Mouse (Mus musculus): ENCODE results near the gene Ssr1. TPM values are rescaled to one million over a fixed set of nuclear protein-coding genes. Genes with fewer than 3 reads are reported as not detected.

Gene Ssr1
- polyA plus RNA-seq, 1 experiment from 2014 or later = 135 TPM

DNA sequence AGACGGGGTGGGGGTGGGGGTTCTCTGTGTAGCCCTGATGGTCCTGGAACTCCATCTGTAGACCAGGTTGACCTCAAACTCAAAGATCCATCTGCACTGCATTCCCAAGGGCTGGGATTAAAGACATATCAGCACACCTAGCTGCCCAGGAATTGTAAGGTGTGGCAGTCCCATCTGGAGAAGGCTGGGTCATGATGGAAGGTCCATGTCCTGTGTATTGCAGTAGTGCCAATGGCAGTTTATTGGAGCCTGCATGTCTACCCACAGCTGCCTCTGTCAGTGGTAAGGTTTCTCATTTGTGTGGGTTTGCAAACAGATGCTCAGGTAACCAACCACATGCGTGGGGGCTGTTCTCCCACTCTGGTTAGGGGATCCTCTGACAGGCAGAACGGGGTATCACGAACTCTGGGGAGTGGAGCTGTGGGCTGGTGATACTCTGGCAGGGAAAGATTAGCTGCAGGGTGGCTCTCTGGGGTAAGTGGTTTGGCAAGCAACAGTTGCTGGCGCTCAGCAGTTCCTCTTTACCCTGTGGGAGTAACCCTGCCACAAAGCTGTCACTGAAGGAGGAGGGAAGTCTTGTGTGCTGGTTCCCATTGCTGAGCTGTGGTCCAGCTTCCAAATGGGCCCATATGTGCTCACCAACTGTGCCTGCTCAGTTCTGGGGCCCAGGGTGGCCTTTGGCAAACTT lies 15.8 kb upstream of the Ssr1 start:
- H3K27me3 ChIP-seq = no peaks in the 10 kb centered on the region
- no peaks in the 10 kb centered on the region for H3K36me3 ChIP-seq
- H3K27ac ChIP-seq = no peak overlapping the region
- H3K9me3 ChIP-seq = no peaks in the 10 kb centered on the region
- H3K4me2 ChIP-seq (replicated peaks) = no peak overlapping the region
- H3K4me1 ChIP-seq = no peaks in the 10 kb centered on the region
- 84% methylated on average over 5 of the region's 5 CpGs for WGBS
- no peak overlapping the region for H3K9ac ChIP-seq
- ATAC-seq (ENCODE audit: insufficient number of reproducible peaks, insufficient read depth, low FRiP score, low TSS enrichment) = no peak
- no peak overlapping the region for H3K4me3 ChIP-seq

DNA sequence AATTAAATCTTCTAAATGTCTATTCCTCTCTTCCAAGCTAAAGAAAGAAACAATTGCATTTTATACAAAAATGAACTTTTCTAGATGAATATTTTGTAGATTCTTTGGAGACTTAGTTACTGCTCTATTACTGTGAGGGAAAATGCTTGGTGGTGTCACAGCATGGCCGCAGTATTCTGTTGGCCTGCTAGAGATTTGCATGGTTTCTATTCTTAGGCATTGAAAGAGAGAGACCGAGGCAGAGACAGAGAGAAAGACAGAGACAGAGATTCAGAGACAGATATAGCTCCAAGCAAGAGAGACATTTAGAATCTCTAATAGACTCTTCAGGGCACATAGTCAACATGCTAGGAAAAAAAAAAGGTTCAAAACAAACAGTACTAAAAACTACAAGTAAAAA lies 14.0 kb upstream of the Ssr1 start:
- no peaks in the 10 kb centered on the region for H3K27me3 ChIP-seq
- no peak overlapping the region for H3K27ac ChIP-seq
- no peak overlapping the region for H3K9ac ChIP-seq
- H3K4me1 ChIP-seq = no peaks in the 10 kb centered on the region
- no peak overlapping the region for H3K4me3 ChIP-seq
- no peaks in the 10 kb centered on the region for H3K9me3 ChIP-seq
- ATAC-seq (ENCODE audit: insufficient number of reproducible peaks, insufficient read depth, low FRiP score, low TSS enrichment) = no peak
- 84% methylated on average over 2 of the region's 2 CpGs for WGBS
- no peak overlapping the region for H3K4me2 ChIP-seq (replicated peaks)
- no peaks in the 10 kb centered on the region for H3K36me3 ChIP-seq

GRCm38 (mm10) chr13:38002461-38002860 lies 8.4 kb upstream of the Ssr1 start:
- no peak for ATAC-seq (ENCODE audit: insufficient number of reproducible peaks, insufficient read depth, low FRiP score, low TSS enrichment)
- Histone ChIP-seq H3K27me3 (0 out of 2 replicates have a peak, but pooled peaks cover 2% of the 10 kb centered on the region), H3K4me2 (replicated peaks) (no peak overlapping the region), H3K4me3 (no peak overlapping the region), H3K9me3 (no peaks in the 10 kb centered on the region), H3K9ac (no peak overlapping the region), H3K4me1 (no peaks in the 10 kb centered on the region), H3K36me3 (no peaks in the 10 kb centered on the region), H3K27ac (no peak overlapping the region)
- WGBS = 41% methylated on average over 1 of the region's 1 CpGs

GRCm38 (mm10) chr13:37999713-38000112 lies 5.7 kb upstream of the Ssr1 start:
- H3K4me1 ChIP-seq = no peaks in the 10 kb centered on the region
- 80% methylated on average over 3 of the region's 3 CpGs for WGBS
- no peak overlapping the region for H3K4me3 ChIP-seq
- no peak for ATAC-seq (ENCODE audit: insufficient number of reproducible peaks, insufficient read depth, low FRiP score, low TSS enrichment)
- no peak overlapping the region for H3K9ac ChIP-seq
- H3K36me3 ChIP-seq = no peaks in the 10 kb centered on the region
- no peaks in the 10 kb centered on the region for H3K9me3 ChIP-seq
- H3K4me2 ChIP-seq (replicated peaks) = no peak overlapping the region
- H3K27ac ChIP-seq = no peak overlapping the region
- 0 out of 2 replicates have a peak, but pooled peaks cover 2% of the 10 kb centered on the region for H3K27me3 ChIP-seq

- Histone ChIP-seq H3K4me3 (peak overlapping the region; percentile 93), H3K27me3 (0 out of 2 replicates have a peak, but pooled peaks cover 2% of the 10 kb centered on the region), H3K36me3 (peaks cover 19% of the 10 kb centered on the region), H3K9ac (peak overlapping the region; percentile 97; the same call in 1 of the 2 replicates), H3K27ac (peak overlapping the region; percentile 95), H3K9me3 (no peaks in the 10 kb centered on the region), H3K4me2 (replicated peaks) (peak overlapping the region; percentile 45), H3K4me1 (0 out of 2 replicates have a peak, but pooled peaks cover 2% of the 10 kb centered on the region)
- peak; percentile 55 for ATAC-seq (ENCODE audit: insufficient number of reproducible peaks, insufficient read depth, low FRiP score, low TSS enrichment)
- WGBS = 24% methylated on average over 7 of the region's 7 CpGs
These were observed 360 bp upstream of the Ssr1 start for GRCm38 (mm10) chr13:37994405-37994749.

GRCm38 (mm10) chr13:37993376-37993703 lies 677 bp downstream of the Ssr1 start:
- Histone ChIP-seq H3K4me1 (0 out of 2 replicates have a peak, but pooled peaks cover 2% of the 10 kb centered on the region), H3K9ac (peak overlapping the region; percentile 97), H3K4me3 (peak overlapping the region; percentile 93), H3K27me3 (0 out of 2 replicates have a peak, but pooled peaks cover 2% of the 10 kb centered on the region), H3K36me3 (peaks cover 30% of the 10 kb centered on the region), H3K9me3 (no peaks in the 10 kb centered on the region), H3K4me2 (replicated peaks) (peak overlapping the region; percentile 73), H3K27ac (peak overlapping the region; percentile 95)
- 1% methylated on average over 17 of the region's 17 CpGs for whole genome bisulfite sequencing
- ATAC-seq (ENCODE audit: insufficient number of reproducible peaks, insufficient read depth, low FRiP score, low TSS enrichment) = peak; percentile 30; the same call in 1 of the 2 replicates

DNA sequence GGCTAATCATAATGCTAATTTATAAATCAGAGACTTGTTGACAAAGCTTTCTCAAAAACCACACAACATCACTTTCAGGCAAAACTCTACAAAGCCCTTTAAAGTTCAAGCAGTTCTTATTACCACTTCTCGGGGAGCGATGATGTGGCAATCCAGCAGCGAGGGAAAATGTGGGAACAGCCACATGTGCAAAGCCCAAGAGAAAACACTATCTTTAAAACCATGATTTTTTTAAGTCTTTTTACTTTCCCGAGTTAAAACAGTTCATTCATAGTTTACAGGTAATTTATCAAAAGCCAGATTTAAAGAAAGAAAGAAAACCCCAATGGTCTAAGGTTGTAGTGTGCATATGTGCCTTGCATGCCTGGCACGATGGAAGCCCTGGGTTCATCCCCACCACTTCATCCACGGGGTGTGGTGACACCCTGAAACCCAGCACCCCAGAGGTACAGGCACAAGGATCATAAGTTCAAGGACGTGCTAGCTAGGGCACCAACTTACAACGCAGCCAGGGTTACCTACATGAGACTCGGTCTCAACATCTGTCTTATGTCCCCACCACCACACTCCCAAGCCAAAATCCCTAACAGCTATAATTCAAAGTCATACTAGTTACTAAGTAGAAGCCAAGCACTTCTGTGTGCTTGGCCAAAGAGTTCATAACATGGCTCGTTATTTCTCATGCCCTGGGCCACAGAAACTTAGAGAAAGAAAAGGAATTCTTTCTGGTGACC lies 1.2 kb downstream of the Ssr1 start:
- no peak for ATAC-seq (ENCODE audit: insufficient number of reproducible peaks, insufficient read depth, low FRiP score, low TSS enrichment)
- no peaks in the 10 kb centered on the region for H3K9me3 ChIP-seq
- peak overlapping the region; percentile 73 for H3K4me2 ChIP-seq (replicated peaks)
- H3K27me3 ChIP-seq = 0 out of 2 replicates have a peak, but pooled peaks cover 2% of the 10 kb centered on the region
- 8% methylated on average over 10 of the region's 10 CpGs for WGBS
- peaks cover 35% of the 10 kb centered on the region for H3K36me3 ChIP-seq
- peak overlapping the region; percentile 93 for H3K4me3 ChIP-seq
- peak overlapping the region; percentile 95; the same call in 1 of the 2 replicates for H3K27ac ChIP-seq
- 0 out of 2 replicates have a peak, but pooled peaks cover 2% of the 10 kb centered on the region for H3K4me1 ChIP-seq
- H3K9ac ChIP-seq = peak overlapping the region; percentile 97

- peaks cover 61% of the 10 kb centered on the region for H3K36me3 ChIP-seq
- 93% methylated on average over 8 of the region's 8 CpGs for WGBS
- no peak overlapping the region for H3K4me2 ChIP-seq (replicated peaks)
- H3K27ac ChIP-seq = no peak overlapping the region
- no peak overlapping the region for H3K9ac ChIP-seq
- no peak for ATAC-seq (ENCODE audit: insufficient number of reproducible peaks, insufficient read depth, low FRiP score, low TSS enrichment)
- H3K27me3 ChIP-seq = no peaks in the 10 kb centered on the region
- H3K4me1 ChIP-seq = 0 out of 2 replicates have a peak, but pooled peaks cover 2% of the 10 kb centered on the region
- no peaks in the 10 kb centered on the region for H3K9me3 ChIP-seq
- no peak overlapping the region for H3K4me3 ChIP-seq
These were observed 4.3 kb downstream of the Ssr1 start for GRCm38 (mm10) chr13:37989701-37990100.

GRCm38 (mm10) chr13:37986166-37986565 lies 7.9 kb downstream of the Ssr1 start:
- no peak for ATAC-seq (ENCODE audit: insufficient number of reproducible peaks, insufficient read depth, low FRiP score, low TSS enrichment)
- Histone ChIP-seq H3K27me3 (no peaks in the 10 kb centered on the region), H3K4me1 (no peaks in the 10 kb centered on the region), H3K9ac (no peak overlapping the region), H3K4me3 (no peak overlapping the region), H3K36me3 (peaks cover 90% of the 10 kb centered on the region), H3K27ac (no peak overlapping the region), H3K9me3 (no peaks in the 10 kb centered on the region), H3K4me2 (replicated peaks) (no peak overlapping the region)
- WGBS = 78% methylated on average over 10 of the region's 10 CpGs

GRCm38 (mm10) chr13:37981063-37981462 lies 13.0 kb downstream of the Ssr1 start:
- H3K36me3 ChIP-seq = peaks cover 82% of the 10 kb centered on the region
- 96% methylated on average over 5 of the region's 5 CpGs for WGBS
- no peak overlapping the region for H3K27ac ChIP-seq

GRCm38 (mm10) chr13:37980346-37980745 lies 13.7 kb downstream of the Ssr1 start:
- H3K36me3 ChIP-seq = peaks cover 76% of the 10 kb centered on the region
- ATAC-seq (ENCODE audit: insufficient number of reproducible peaks, insufficient read depth, low FRiP score, low TSS enrichment) = no peak

More at GRCm38 (mm10) chr13:37981063-37981462, 13.0 kb downstream of the Ssr1 start:
- ATAC-seq (ENCODE audit: insufficient number of reproducible peaks, insufficient read depth, low FRiP score, low TSS enrichment) = no peak
- Histone ChIP-seq H3K4me3 (no peak overlapping the region), H3K27me3 (no peaks in the 10 kb centered on the region), H3K9me3 (no peaks in the 10 kb centered on the region), H3K4me1 (no peaks in the 10 kb centered on the region), H3K9ac (no peak overlapping the region), H3K4me2 (replicated peaks) (no peak overlapping the region)

GRCm38 (mm10) chr13:37979506-37979905 lies 14.5 kb downstream of the Ssr1 start:
- Histone ChIP-seq H3K27me3 (no peaks in the 10 kb centered on the region), H3K36me3 (peaks cover 71% of the 10 kb centered on the region), H3K27ac (no peak overlapping the region), H3K9me3 (no peaks in the 10 kb centered on the region), H3K4me2 (replicated peaks) (no peak overlapping the region), H3K9ac (no peak overlapping the region), H3K4me1 (no peaks in the 10 kb centered on the region), H3K4me3 (no peak overlapping the region)
- WGBS = 92% methylated on average over 12 of the region's 12 CpGs
- no peak for ATAC-seq (ENCODE audit: insufficient number of reproducible peaks, insufficient read depth, low FRiP score, low TSS enrichment)

More at GRCm38 (mm10) chr13:37980346-37980745, 13.7 kb downstream of the Ssr1 start:
- no peaks in the 10 kb centered on the region for H3K4me1 ChIP-seq
- H3K9me3 ChIP-seq = no peaks in the 10 kb centered on the region
- no peak overlapping the region for H3K27ac ChIP-seq
- no peak overlapping the region for H3K4me2 ChIP-seq (replicated peaks)
- no peak overlapping the region for H3K4me3 ChIP-seq
- H3K9ac ChIP-seq = no peak overlapping the region
- WGBS = 92% methylated on average over 10 of the region's 10 CpGs
- no peaks in the 10 kb centered on the region for H3K27me3 ChIP-seq
